Mouse (Mus musculus): ENCODE measurements around the gene Rab26. TPM values are rescaled to one million over a fixed set of nuclear protein-coding genes. Genes with fewer than 3 reads are reported as not detected.

The Rab26 gene
- polyA plus RNA-seq, 1 experiment from 2014 or later = 2.4 TPM

DNA sequence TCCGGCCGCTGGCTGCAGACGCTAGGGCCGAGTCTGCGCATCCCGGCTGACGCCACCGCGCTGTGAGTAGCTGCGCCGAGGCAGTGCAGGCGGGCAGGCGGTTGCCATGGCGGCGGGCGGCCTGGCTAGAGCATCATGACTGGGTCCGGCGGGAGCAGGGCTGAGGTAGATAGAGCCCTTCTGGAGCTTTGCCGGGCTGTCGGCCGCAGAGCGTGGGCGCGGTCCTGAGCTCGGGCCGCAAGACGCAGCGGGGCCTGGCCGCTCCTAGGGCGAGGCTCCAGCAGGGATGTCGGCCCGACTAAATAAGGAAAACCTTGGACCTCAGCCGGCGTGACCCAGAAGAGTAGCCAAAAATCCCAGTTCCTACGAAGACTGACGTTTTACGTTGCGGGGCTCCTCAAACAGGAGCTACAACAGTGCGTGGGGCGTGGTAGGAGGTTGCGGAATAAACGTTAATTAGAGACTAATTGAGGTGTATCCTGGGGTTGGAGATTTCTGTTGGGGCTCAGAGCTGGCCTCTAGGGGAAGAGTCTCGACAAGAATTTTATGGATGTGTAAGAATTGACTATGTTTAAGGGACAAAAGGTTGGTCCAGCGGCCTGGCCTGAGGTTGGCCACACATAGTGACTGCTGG lies 16.5 kb upstream of the Rab26 start:
- Histone ChIP-seq H3K27ac (ENCODE audit: low read depth, low read length) (peak overlapping the region; percentile 93), H3K4me1 (replicated peaks; ENCODE audit: control insufficient read depth, insufficient read depth, low read length) (peaks cover 7% of the 10 kb centered on the region), H3K4me3 (ENCODE audit: low read depth, low read length) (peak overlapping the region; percentile 93), H3K9me3 (ENCODE audit: control insufficient read depth, low read length) (no peaks in the 10 kb centered on the region), H3K9ac (ENCODE audit: low read depth, low read length) (peak overlapping the region; percentile 92), H3K4me2 (peak overlapping the region; percentile 96), H3K36me3 (ENCODE audit: control insufficient read depth, insufficient read depth, low read length) (no peaks in the 10 kb centered on the region), H3K27me3 (replicated peaks; ENCODE audit: control insufficient read depth, insufficient read depth, low read length) (no peaks in the 10 kb centered on the region)
- no peak for DNase-seq (ENCODE audit: low spot score)
- WGBS = 2% methylated on average over 44 of the region's 44 CpGs
- peak; percentile 61 for ATAC-seq (replicated peaks; ENCODE audit: low FRiP score)

DNA sequence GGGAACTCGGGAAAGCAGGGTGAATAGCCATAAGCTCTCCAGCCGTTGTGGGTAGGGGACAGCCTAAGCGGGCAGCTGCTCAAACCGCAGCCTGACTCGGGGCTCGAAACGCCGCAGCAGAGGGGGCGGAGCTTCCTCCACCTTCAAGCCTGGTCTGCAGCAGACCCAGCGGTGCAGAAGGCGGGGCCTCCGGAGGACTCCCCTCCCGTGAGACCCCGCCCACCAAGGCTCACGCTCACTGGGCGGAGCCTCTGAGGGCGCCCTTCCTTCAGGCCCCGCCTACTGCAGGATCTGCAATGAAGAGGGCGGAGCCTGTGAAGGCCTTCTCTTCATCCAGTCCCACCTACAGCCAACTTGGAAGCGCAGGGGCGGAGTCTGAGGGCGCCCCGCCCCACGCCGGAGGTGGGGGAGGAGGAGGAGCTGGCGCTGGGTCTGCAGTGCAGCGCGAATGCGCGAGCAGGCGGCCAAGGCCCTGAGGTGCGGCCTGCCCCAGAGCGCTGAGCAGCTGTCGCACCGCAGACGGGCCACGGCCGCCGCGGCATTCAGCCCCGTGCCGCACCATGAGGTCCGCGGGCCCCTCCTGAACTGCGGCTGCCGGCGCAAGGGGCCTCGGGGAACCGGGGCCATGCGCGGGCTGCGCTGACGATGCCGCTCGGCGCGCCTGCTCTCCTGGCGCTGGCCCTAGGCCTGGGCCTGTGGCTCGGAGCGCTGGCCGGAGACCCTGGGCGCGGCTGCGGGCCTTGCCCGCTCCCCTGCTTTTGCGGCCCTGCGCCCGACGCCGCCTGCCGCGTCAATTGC lies 15.8 kb upstream of the Rab26 start, which contains the start of gene Pkd1:
TSS of gene Pkd1 (plus strand) at position 217 of the 798 bp plus-strand sequence.
- no peaks in the 10 kb centered on the region for H3K27me3 ChIP-seq (replicated peaks; ENCODE audit: control insufficient read depth, insufficient read depth, low read length)
- H3K27ac ChIP-seq (ENCODE audit: low read depth, low read length) = peak within 1 kb of the TSS; percentile 93
- H3K4me3 ChIP-seq (ENCODE audit: low read depth, low read length) = peak within 1 kb of the TSS; percentile 93
- peak; percentile 100 for DNase-seq (ENCODE audit: low spot score)
- no peaks in the 10 kb centered on the region for H3K9me3 ChIP-seq (ENCODE audit: control insufficient read depth, low read length)
- H3K4me2 ChIP-seq = peak within 1 kb of the TSS; percentile 96
- under 1% methylated on average over 62 of the region's 72 CpGs for WGBS
- peaks cover 7% of the 10 kb centered on the region for H3K4me1 ChIP-seq (replicated peaks; ENCODE audit: control insufficient read depth, insufficient read depth, low read length)
- H3K9ac ChIP-seq (ENCODE audit: low read depth, low read length) = peak within 1 kb of the TSS; percentile 92
- peak; percentile 93 for ATAC-seq (replicated peaks; ENCODE audit: low FRiP score)
- no peaks in the 10 kb centered on the region for H3K36me3 ChIP-seq (ENCODE audit: control insufficient read depth, insufficient read depth, low read length)

DNA sequence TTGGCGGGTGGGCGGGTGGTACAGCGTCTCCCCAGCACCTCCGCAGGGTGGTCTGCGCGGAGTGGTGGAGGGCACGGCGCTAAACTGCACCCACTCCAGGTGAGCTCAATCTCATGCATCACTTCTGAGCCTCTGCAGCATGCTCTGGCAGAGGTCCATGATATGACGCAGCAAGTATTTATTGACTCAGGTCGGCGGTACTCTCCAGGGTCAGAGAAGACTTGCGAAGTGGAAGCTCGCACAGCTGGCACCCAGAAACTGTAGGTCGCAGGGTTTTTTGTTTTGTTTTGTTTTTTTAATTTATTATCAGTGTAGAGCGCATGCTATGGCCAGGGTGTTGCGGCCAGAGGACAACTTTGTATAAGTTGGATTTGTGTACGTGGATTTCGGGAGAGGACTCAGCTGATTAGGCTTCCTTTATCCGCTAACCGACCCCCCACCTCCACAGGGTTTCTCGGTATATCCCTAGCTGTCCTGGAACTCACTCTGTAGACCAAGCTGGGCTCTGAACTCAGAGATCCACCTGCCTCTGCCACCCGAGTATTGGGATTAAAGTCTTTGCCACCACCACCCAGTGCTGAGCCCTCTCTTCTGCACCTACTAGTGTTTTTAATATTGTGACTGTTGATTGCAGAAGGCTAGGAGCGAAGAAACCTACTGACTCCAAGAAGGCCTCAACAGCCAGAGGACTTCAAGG lies 15.1 kb upstream of the Rab26 start:
- H3K4me2 ChIP-seq = peak overlapping the region; percentile 96
- H3K9me3 ChIP-seq (ENCODE audit: control insufficient read depth, low read length) = no peaks in the 10 kb centered on the region
- H3K27me3 ChIP-seq (replicated peaks; ENCODE audit: control insufficient read depth, insufficient read depth, low read length) = peaks cover 3% of the 10 kb centered on the region; the same call in 1 of the 2 replicates
- peaks cover 7% of the 10 kb centered on the region for H3K4me1 ChIP-seq (replicated peaks; ENCODE audit: control insufficient read depth, insufficient read depth, low read length)
- 2% methylated on average over 23 of the region's 23 CpGs for WGBS
- peak overlapping the region; percentile 51 for H3K9ac ChIP-seq (ENCODE audit: low read depth, low read length)
- ATAC-seq (replicated peaks; ENCODE audit: low FRiP score) (peak; percentile 43), DNase-seq (ENCODE audit: low spot score) (peak; percentile 70)
- no peaks in the 10 kb centered on the region for H3K36me3 ChIP-seq (ENCODE audit: control insufficient read depth, insufficient read depth, low read length)
- peak overlapping the region; percentile 52 for H3K27ac ChIP-seq (ENCODE audit: low read depth, low read length)
- H3K4me3 ChIP-seq (ENCODE audit: low read depth, low read length) = peak overlapping the region; percentile 93

DNA sequence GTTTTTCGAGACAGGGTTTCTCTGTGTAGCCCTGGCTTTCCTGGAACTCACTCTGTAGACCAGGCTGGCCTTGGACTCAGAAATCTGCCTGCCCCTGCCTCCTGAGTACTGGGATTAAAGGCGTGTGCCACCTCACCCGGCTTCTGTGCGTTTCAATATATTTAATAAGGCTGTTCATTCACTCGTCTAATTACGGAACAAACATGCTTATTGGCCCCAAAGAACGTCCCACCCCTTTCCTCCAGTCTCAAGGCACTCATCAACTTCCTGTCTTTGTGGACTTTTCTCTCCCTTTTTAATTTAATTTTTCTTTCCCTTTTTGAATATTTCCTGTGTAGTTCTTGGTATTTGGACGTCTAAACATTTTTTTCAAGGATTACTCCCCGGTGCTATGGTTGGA lies 14.4 kb upstream of the Rab26 start:
- no peak for ATAC-seq (replicated peaks; ENCODE audit: low FRiP score)

DNA sequence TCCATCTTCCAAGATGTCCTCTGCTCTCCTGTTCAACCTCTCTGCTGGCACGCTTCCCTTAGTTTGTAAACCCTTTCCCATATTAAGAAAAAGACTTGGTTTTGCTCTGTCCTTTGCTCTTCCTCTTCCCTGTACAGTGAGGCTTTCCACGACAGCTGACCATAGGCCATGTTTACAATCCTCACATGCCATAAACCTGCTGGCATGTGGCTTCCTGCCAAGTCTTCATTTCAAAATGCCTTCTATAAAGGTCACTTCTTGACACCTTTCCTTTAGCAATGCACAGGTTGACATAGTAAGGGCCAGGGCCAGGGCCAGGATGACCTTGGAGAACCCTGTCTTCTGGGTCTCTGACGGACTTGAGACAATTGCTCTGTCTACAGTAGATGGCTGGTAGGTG lies 12.2 kb upstream of the Rab26 start:
- no peaks in the 10 kb centered on the region for H3K36me3 ChIP-seq (ENCODE audit: control insufficient read depth, insufficient read depth, low read length)
- ATAC-seq (replicated peaks; ENCODE audit: low FRiP score) (no peak), DNase-seq (ENCODE audit: low spot score) (no peak)
- peaks cover 7% of the 10 kb centered on the region for H3K4me1 ChIP-seq (replicated peaks; ENCODE audit: control insufficient read depth, insufficient read depth, low read length)
- no peak overlapping the region for H3K9ac ChIP-seq (ENCODE audit: low read depth, low read length)
- no peak overlapping the region for H3K4me3 ChIP-seq (ENCODE audit: low read depth, low read length)
- no peaks in the 10 kb centered on the region for H3K9me3 ChIP-seq (ENCODE audit: control insufficient read depth, low read length)
- no peak overlapping the region for H3K27ac ChIP-seq (ENCODE audit: low read depth, low read length)
- H3K4me2 ChIP-seq = no peak overlapping the region
- 81% methylated on average over 3 of the region's 3 CpGs for WGBS
- peaks cover 3% of the 10 kb centered on the region; the same call in 1 of the 2 replicates for H3K27me3 ChIP-seq (replicated peaks; ENCODE audit: control insufficient read depth, insufficient read depth, low read length)

More for the DNA sequence above, 14.4 kb upstream of the Rab26 start:
- Histone ChIP-seq H3K36me3 (ENCODE audit: control insufficient read depth, insufficient read depth, low read length) (no peaks in the 10 kb centered on the region), H3K4me2 (peak overlapping the region; percentile 96), H3K27me3 (replicated peaks; ENCODE audit: control insufficient read depth, insufficient read depth, low read length) (peaks cover 3% of the 10 kb centered on the region; the same call in 1 of the 2 replicates), H3K9me3 (ENCODE audit: control insufficient read depth, low read length) (no peaks in the 10 kb centered on the region), H3K27ac (ENCODE audit: low read depth, low read length) (peak overlapping the region; percentile 52; the same call in 1 of the 2 replicates), H3K9ac (ENCODE audit: low read depth, low read length) (peak overlapping the region; percentile 51), H3K4me1 (replicated peaks; ENCODE audit: control insufficient read depth, insufficient read depth, low read length) (peaks cover 7% of the 10 kb centered on the region), H3K4me3 (ENCODE audit: low read depth, low read length) (peak overlapping the region; percentile 93)
- WGBS = 22% methylated on average over 9 of the region's 9 CpGs
- DNase-seq (ENCODE audit: low spot score) = no peak

DNA sequence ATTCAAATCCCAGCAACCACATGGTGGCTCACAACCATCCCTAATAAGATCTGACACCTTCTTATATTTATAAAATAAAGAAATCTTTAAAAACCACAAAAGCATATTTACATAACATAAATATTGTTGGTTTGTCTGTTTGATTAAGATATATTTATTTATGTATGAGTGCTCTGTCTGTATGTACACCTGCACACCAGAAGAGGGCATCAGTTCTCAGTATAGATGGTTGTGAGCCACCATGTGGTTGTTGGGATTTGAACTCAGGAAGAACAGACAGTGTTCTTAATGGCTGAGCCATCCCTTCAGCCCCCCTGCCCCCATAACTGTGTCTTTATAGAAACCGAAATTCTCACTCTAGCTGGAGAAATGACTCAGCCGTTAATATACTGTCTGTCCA lies 11.2 kb upstream of the Rab26 start:
- H3K9ac ChIP-seq (ENCODE audit: low read depth, low read length) = no peak overlapping the region
- H3K4me1 ChIP-seq (replicated peaks; ENCODE audit: control insufficient read depth, insufficient read depth, low read length) = no peaks in the 10 kb centered on the region
- no peak overlapping the region for H3K4me3 ChIP-seq (ENCODE audit: low read depth, low read length)
- no peak for DNase-seq (ENCODE audit: low spot score)
- ATAC-seq (replicated peaks; ENCODE audit: low FRiP score) = no peak
- WGBS = 91% methylated on average over 2 of the region's 2 CpGs
- peaks cover 3% of the 10 kb centered on the region; the same call in 1 of the 2 replicates for H3K27me3 ChIP-seq (replicated peaks; ENCODE audit: control insufficient read depth, insufficient read depth, low read length)
- H3K4me2 ChIP-seq = no peak overlapping the region
- no peaks in the 10 kb centered on the region for H3K36me3 ChIP-seq (ENCODE audit: control insufficient read depth, insufficient read depth, low read length)
- no peak overlapping the region for H3K27ac ChIP-seq (ENCODE audit: low read depth, low read length)
- H3K9me3 ChIP-seq (ENCODE audit: control insufficient read depth, low read length) = no peaks in the 10 kb centered on the region

DNA sequence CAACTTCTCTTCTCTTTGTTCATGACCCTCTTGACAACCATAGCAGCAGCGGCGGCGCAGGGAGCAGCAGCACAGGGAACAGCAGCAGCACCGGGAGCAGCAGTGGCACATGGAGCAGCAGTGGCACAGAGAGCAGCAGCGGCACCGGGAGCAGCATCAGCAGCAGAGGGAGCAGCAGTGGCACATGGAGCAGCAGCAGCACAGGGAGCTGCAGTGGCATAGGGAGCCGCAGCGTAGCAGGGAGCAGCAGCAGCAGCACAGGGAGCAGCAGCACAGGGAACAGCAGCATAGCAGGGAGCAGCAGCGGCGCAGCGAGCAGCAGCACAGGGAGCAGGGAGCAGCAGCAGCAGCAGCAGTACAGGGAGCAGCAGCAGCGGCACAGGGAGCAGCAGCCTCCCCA lies 10.6 kb upstream of the Rab26 start:
- Histone ChIP-seq H3K4me3 (ENCODE audit: low read depth, low read length) (no peak overlapping the region), H3K27ac (ENCODE audit: low read depth, low read length) (no peak overlapping the region; the same call in 1 of the 2 replicates), H3K9me3 (ENCODE audit: control insufficient read depth, low read length) (no peaks in the 10 kb centered on the region), H3K4me2 (peak overlapping the region; percentile 33), H3K27me3 (replicated peaks; ENCODE audit: control insufficient read depth, insufficient read depth, low read length) (peaks cover 3% of the 10 kb centered on the region; the same call in 1 of the 2 replicates), H3K36me3 (ENCODE audit: control insufficient read depth, insufficient read depth, low read length) (no peaks in the 10 kb centered on the region), H3K9ac (ENCODE audit: low read depth, low read length) (0 out of 2 replicates have a peak overlapping the region, but pooled peaks have one; percentile 44), H3K4me1 (replicated peaks; ENCODE audit: control insufficient read depth, insufficient read depth, low read length) (no peaks in the 10 kb centered on the region)
- ATAC-seq (replicated peaks; ENCODE audit: low FRiP score) (no peak), DNase-seq (ENCODE audit: low spot score) (no peak)
- WGBS = 27% methylated on average over 12 of the region's 12 CpGs

DNA sequence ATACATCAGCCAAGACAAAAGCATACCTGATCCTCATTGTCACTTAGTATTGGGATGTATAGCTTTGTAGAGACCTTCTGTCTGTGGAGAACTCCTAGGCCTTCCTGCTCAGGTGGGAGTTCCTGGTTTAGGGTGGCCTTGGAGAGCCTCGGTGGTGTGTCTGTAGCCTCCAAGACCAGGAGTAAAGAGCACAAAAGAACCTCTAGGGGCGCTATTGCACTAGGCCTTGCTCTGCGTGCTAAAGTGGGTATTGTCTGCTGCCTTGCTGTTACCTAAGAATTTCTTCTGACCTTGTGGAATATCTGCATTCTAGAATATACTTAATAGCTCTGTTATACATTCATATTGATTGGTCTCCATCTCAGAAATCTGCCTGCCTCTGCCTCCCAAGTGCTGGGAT lies 6.4 kb upstream of the Rab26 start:
- H3K9ac ChIP-seq (ENCODE audit: low read depth, low read length) = no peak overlapping the region
- peak; percentile 42 for DNase-seq (ENCODE audit: low spot score)

More for the DNA sequence above, 6.4 kb upstream of the Rab26 start:
- Histone ChIP-seq H3K4me1 (replicated peaks; ENCODE audit: control insufficient read depth, insufficient read depth, low read length) (no peaks in the 10 kb centered on the region), H3K36me3 (ENCODE audit: control insufficient read depth, insufficient read depth, low read length) (no peaks in the 10 kb centered on the region), H3K27ac (ENCODE audit: low read depth, low read length) (no peak overlapping the region), H3K9me3 (ENCODE audit: control insufficient read depth, low read length) (no peaks in the 10 kb centered on the region), H3K27me3 (replicated peaks; ENCODE audit: control insufficient read depth, insufficient read depth, low read length) (peaks cover 3% of the 10 kb centered on the region; the same call in 1 of the 2 replicates), H3K4me2 (no peak overlapping the region), H3K4me3 (ENCODE audit: low read depth, low read length) (no peak overlapping the region)
- ATAC-seq (replicated peaks; ENCODE audit: low FRiP score) = 0 out of 2 replicates have a peak, but pooled peaks have one; percentile 68
- 10% methylated on average over 3 of the region's 3 CpGs for WGBS
